ENCODE assay signal across 8 mouse cellular contexts in the genomic region with DNA sequence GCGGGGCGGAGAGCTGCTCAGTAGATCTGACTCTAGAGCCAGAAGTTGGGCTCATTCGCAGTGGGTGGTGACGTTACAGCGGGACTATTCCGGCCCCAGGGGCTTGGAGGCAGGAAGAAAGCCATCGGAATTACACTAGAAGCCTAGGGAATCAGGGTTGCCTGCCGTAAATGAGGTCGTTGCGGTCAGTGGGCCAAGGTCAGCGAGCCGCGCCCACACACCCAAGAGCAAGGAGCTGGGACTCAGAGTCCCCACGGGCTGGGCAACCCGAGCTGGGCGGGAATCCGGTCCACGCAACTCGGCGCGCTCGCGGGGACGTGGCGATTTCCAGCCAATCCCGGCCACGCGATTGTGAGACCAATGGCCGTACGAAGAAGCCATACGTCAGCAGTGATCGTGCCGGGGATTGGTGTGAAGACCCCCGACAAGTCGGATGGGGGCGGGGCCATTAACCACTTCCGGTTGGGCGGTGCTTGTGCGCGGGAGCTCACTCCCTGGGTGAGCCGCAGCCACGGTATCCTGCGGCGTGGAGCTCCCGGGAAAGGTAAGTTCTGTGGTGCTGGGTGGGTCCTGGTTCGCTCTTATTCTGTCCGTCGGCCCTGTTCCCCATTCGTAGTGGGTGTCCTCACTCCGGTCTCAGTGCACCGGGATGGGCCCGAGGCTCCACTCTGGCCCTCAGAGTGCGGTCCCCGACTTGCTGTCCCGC. TPM values are rescaled to one million over a fixed set of nuclear protein-coding genes. Genes with fewer than 3 reads are reported as not detected.
DNase-seq lines count a peak whose midpoint lies in the region; ATAC-seq and TF ChIP-seq lines count a peak whose summit lies in the region.

Gene Calu, plus strand, starts transcription at position 405 of the 706 bp plus-strand sequence.

- H3K27me3 ChIP-seq in embryonic facial prominence, embryonic 15.5 days, result no peaks in the 10 kb centered on the region
- no peaks in the 10 kb centered on the region for H3K27me3 ChIP-seq in limb, embryonic 14.5 days (ENCODE audit: control insufficient read depth, insufficient read depth, low read length)
- H3K27me3 ChIP-seq in midbrain, postnatal 0 days (ENCODE audit: insufficient read depth, low read length), result no peaks in the 10 kb centered on the region

- TF ChIP-seq CTCF in bone marrow, adult 2 months (IDR thresholded peaks at IDR 0.05; ENCODE audit: control insufficient read depth, insufficient read depth, low read length), result no peak; the same call in 1 of the 2 replicates
- TF ChIP-seq CTCF in midbrain, postnatal 0 days (IDR thresholded peaks at IDR 0.05), result no peak

- peak; percentile 74; the same call in 1 of the 2 replicates for TF ChIP-seq POLR2A in bone marrow, adult 2 months (IDR thresholded peaks at IDR 0.05; ENCODE audit: borderline replicate concordance, control insufficient read depth, low read depth, low read length)
- TF ChIP-seq POLR2A in limb, embryonic 14.5 days (IDR thresholded peaks at IDR 0.05; ENCODE audit: borderline replicate concordance, extremely low read depth, insufficient read depth, insufficient read length), result peak; percentile 92; the same call in 1 of the 2 replicates

- H3K4me1 ChIP-seq in bone marrow, adult 2 months (ENCODE audit: control insufficient read depth, insufficient read depth, low read length), result no peaks in the 10 kb centered on the region; the same call in 1 of the 2 replicates
- peaks cover 16% of the 10 kb centered on the region for H3K4me1 ChIP-seq in embryonic facial prominence, embryonic 15.5 days
- H3K4me1 ChIP-seq in limb, embryonic 14.5 days (ENCODE audit: control insufficient read depth, insufficient read depth, low read length), result peaks cover 14% of the 10 kb centered on the region
- no peaks in the 10 kb centered on the region; the same call in 1 of the 2 replicates for H3K4me1 ChIP-seq in midbrain, postnatal 0 days (ENCODE audit: insufficient read depth, low read length)

- peak within 1 kb of the TSS; percentile 70 for H3K27ac ChIP-seq in bone marrow, adult 2 months (ENCODE audit: control insufficient read depth, insufficient read depth, low read depth, low read length, poor library complexity)
- H3K27ac ChIP-seq in embryonic facial prominence, embryonic 15.5 days (replicated peaks), result peak within 1 kb of the TSS; percentile 96
- H3K27ac ChIP-seq in limb, embryonic 14.5 days (replicated peaks; ENCODE audit: low read depth, low read length), result peak within 1 kb of the TSS; percentile 95
- peak within 1 kb of the TSS; percentile 85 for H3K27ac ChIP-seq in midbrain, postnatal 0 days (ENCODE audit: low read depth, low read length)

- WGBS in bone marrow, adult 2 months, result under 1% methylated on average over 55 of the region's 55 CpGs
- under 1% methylated on average over 55 of the region's 55 CpGs for WGBS in embryonic facial prominence, embryonic 15.5 days
- WGBS in limb, embryonic 14.5 days, result under 1% methylated on average over 55 of the region's 55 CpGs
- under 1% methylated on average over 55 of the region's 55 CpGs for WGBS in midbrain, postnatal 0 days

- peak within 1 kb of the TSS; percentile 58 for H3K4me2 ChIP-seq in embryonic facial prominence, embryonic 15.5 days (replicated peaks)
- H3K4me2 ChIP-seq in limb, embryonic 14.5 days (replicated peaks; ENCODE audit: low read depth, low read length, severe bottlenecking), result peak within 1 kb of the TSS; percentile 72
- H3K4me2 ChIP-seq in midbrain, postnatal 0 days (ENCODE audit: low read depth, low read length, poor library complexity, severe bottlenecking), result peak within 1 kb of the TSS; percentile 79

- H3K9ac ChIP-seq in embryonic facial prominence, embryonic 15.5 days, result peak within 1 kb of the TSS; percentile 98
- peak within 1 kb of the TSS; percentile 97 for H3K9ac ChIP-seq in limb, embryonic 14.5 days (ENCODE audit: low read depth, low read length, severe bottlenecking)
- H3K9ac ChIP-seq in midbrain, postnatal 0 days (replicated peaks; ENCODE audit: low read length, poor library complexity, severe bottlenecking), result peak within 1 kb of the TSS; percentile 82

- ATAC-seq in embryonic facial prominence, embryonic 15.5 days (ENCODE audit: insufficient number of reproducible peaks, low FRiP score, low TSS enrichment, low read depth), result peak; percentile 100
- peak; percentile 98 for ATAC-seq in limb, embryonic 14.5 days (ENCODE audit: low FRiP score, low read depth)
- ATAC-seq in midbrain, postnatal 0 days (ENCODE audit: low FRiP score), result peak; percentile 100

- no peaks in the 10 kb centered on the region for H3K9me3 ChIP-seq in embryonic facial prominence, embryonic 15.5 days (replicated peaks)
- no peaks in the 10 kb centered on the region for H3K9me3 ChIP-seq in limb, embryonic 14.5 days (ENCODE audit: control insufficient read depth, low read length)
- H3K9me3 ChIP-seq in midbrain, postnatal 0 days (ENCODE audit: low read length), result no peaks in the 10 kb centered on the region

- H3K4me3 ChIP-seq in bone marrow, adult 2 months (replicated peaks; ENCODE audit: control insufficient read depth, low read depth, low read length), result peak within 1 kb of the TSS; percentile 96
- peak within 1 kb of the TSS; percentile 95 for H3K4me3 ChIP-seq in embryonic facial prominence, embryonic 15.5 days (replicated peaks)
- peak within 1 kb of the TSS; percentile 91 for H3K4me3 ChIP-seq in limb, embryonic 14.5 days (replicated peaks; ENCODE audit: low read length)
- peak within 1 kb of the TSS; percentile 84 for H3K4me3 ChIP-seq in midbrain, postnatal 0 days (ENCODE audit: low read depth, low read length)

- H3K36me3 ChIP-seq in embryonic facial prominence, embryonic 15.5 days, result no peaks in the 10 kb centered on the region
- H3K36me3 ChIP-seq in limb, embryonic 14.5 days (ENCODE audit: control insufficient read depth, insufficient read depth, low read length), result no peaks in the 10 kb centered on the region
- H3K36me3 ChIP-seq in midbrain, postnatal 0 days (ENCODE audit: insufficient read depth, low read length), result no peaks in the 10 kb centered on the region

- peak; percentile 98 for DNase-seq in 416B (ENCODE audit: low read depth)
- peak; percentile 100 for DNase-seq in heart, adult 8-10 months (ENCODE audit: low spot score)
- DNase-seq in kidney, adult 9 months, result peak; percentile 100
- peak; percentile 100 for DNase-seq in limb, embryonic 14.5 days (ENCODE audit: low spot score)
- DNase-seq in midbrain, postnatal 0 days (ENCODE audit: low spot score), result peak; percentile 100
- DNase-seq in spleen, postnatal 14 days (ENCODE audit: low spot score in 2 of 2), result peak; percentile 97 to 98

RNA-seq across cellular contexts. Expression of gene Calu, which starts in this region (rescaled TPM):
- 18.1 and 57.8 TPM in 2 replicates for polyA plus RNA-seq in bone marrow, adult 2 months (2011; ENCODE audit: insufficient read depth, insufficient read length, low replicate concordance, missing spikeins)
- polyA plus RNA-seq in embryonic facial prominence, embryonic 15.5 days (2015; fragmentation: Nextera tagmentation; extraction: Ambion mirVana), result 457 and 464 TPM in 2 replicates
- total RNA-seq in heart, adult 8-10 months (2022), result 100 to 1,000 TPM; 230 to 251 (median 234) TPM
- polyA plus RNA-seq in limb, embryonic 14.5 days (2012; rRNA removed), result 354 and 382 TPM in 2 replicates
- polyA plus RNA-seq in limb, embryonic 14.5 days (2014; fragmentation: Nextera tagmentation; extraction: Ambion mirVana), result 536 and 540 TPM in 2 replicates
- 124 and 142 TPM in 2 replicates for total RNA-seq in midbrain, postnatal 0 days (2014; rRNA removed)
- polyA plus RNA-seq in midbrain, postnatal 0 days (2015; fragmentation: Nextera tagmentation; extraction: Ambion mirVana), result 124 and 131 TPM in 2 replicates

Comparison
In these comparisons a context has a peak if more than half of its experiments do, and no peak if none do; other contexts are left out.
1. Peak in every context shown above with its lines: DNase-seq, ATAC-seq, H3K4me3 ChIP-seq and H3K27ac ChIP-seq.